Mouse (Mus musculus) spleen, embryonic (tissue): ENCODE results near the gene Abhd14a.

ENCODE experiments used
- CTCF ChIA-PET: fragments of 350-600 bp; sonication (Branson Sonifier 250); formaldehyde crosslinking; loops from one replicate; lab custom pipeline; 2022; lab: Charles Lee

Gene Abhd14a

GRCm38 (mm10) chr9:106417841-106418625 is 29.4 kb downstream of the Abhd14a start:
- CTCF ChIA-PET = no interaction called here

- CTCF ChIA-PET = interaction anchor here (0.7 kb wide), 1 partner anchor 63 kb away, joined by 3 read pairs; no protein-coding TSS in a partner anchor
Measured at GRCm38 (mm10) chr9:106416826-106417225, 30.7 kb downstream of the Abhd14a start.

- CTCF ChIA-PET = interaction anchor here (0.6 kb wide), 1 partner anchor 108 kb away, joined by 3 read pairs; no protein-coding TSS in a partner anchor
Measured at GRCm38 (mm10) chr9:106413606-106414005, 33.9 kb downstream of the Abhd14a start.

- CTCF ChIA-PET = no interaction called here
Measured at GRCm38 (mm10) chr9:106412210-106412609, 35.3 kb downstream of the Abhd14a start.

GRCm38 (mm10) chr9:106411729-106412128 is 35.7 kb downstream of the Abhd14a start:
- CTCF ChIA-PET = interaction anchor here (0.6 kb wide), 1 partner anchor 182 kb away, joined by 6 read pairs; no protein-coding TSS in a partner anchor

- CTCF ChIA-PET = interaction anchor here (0.6 to 1.4 kb wide), 2 partner anchors 12 to 182 kb away, joined by 3 to 6 read pairs; no protein-coding TSS in a partner anchor
Measured at GRCm38 (mm10) chr9:106411091-106411594, 36.3 kb downstream of the Abhd14a start.

- CTCF ChIA-PET = interaction anchor here (0.7 to 1.4 kb wide), 2 partner anchors 10 to 13 kb away, joined by 3 read pairs; no protein-coding TSS in a partner anchor
Measured at GRCm38 (mm10) chr9:106410086-106410650, 37.3 kb downstream of the Abhd14a start.

GRCm38 (mm10) chr9:106409096-106409495 is 38.4 kb downstream of the Abhd14a start:
- CTCF ChIA-PET = no interaction called here

GRCm38 (mm10) chr9:106406443-106407078 is 40.9 kb downstream of the Abhd14a start:
- CTCF ChIA-PET = no interaction called here

GRCm38 (mm10) chr9:106405275-106405674 is 42.2 kb downstream of the Abhd14a start:
- CTCF ChIA-PET = no interaction called here

GRCm38 (mm10) chr9:106402607-106403375 is 44.7 kb downstream of the Abhd14a start:
- CTCF ChIA-PET = no interaction called here

- CTCF ChIA-PET = no interaction called here
Measured at GRCm38 (mm10) chr9:106402149-106402548, 45.3 kb downstream of the Abhd14a start.

- CTCF ChIA-PET = no interaction called here
Measured at GRCm38 (mm10) chr9:106399808-106400207, 47.7 kb downstream of the Abhd14a start.

- CTCF ChIA-PET = no interaction called here
Measured at GRCm38 (mm10) chr9:106398667-106399311, 48.7 kb downstream of the Abhd14a start.

GRCm38 (mm10) chr9:106397733-106398132 is 49.7 kb downstream of the Abhd14a start:
- CTCF ChIA-PET = interaction anchor here (0.6 kb wide), 2 partner anchors 55 to 113 kb away, joined by 3 to 6 read pairs; no protein-coding TSS in a partner anchor

- CTCF ChIA-PET = interaction anchor here (1.0 to 1.3 kb wide), 2 partner anchors 21 to 49 kb away, joined by 3 to 4 read pairs; no protein-coding TSS in a partner anchor
Measured at GRCm38 (mm10) chr9:106394649-106395602, 52.6 kb downstream of the Abhd14a start.

- CTCF ChIA-PET = interaction anchor here (1.0 to 1.3 kb wide), 2 partner anchors 20 to 47 kb away, joined by 3 to 4 read pairs; no protein-coding TSS in a partner anchor
Measured at GRCm38 (mm10) chr9:106393548-106393947, 53.9 kb downstream of the Abhd14a start.

GRCm38 (mm10) chr9:106392828-106393527 is 54.5 kb downstream of the Abhd14a start:
- CTCF ChIA-PET = no interaction called here
